Mouse (Mus musculus): ENCODE measurements at regions not wholly inside any gene's neighbourhood (a gene's known extent, or its start where the extent isn't known, plus 50 kb on each side); places are given as distances from the start of the nearest gene placed in this dataset.

- no peak for TF ChIP-seq POLR2AphosphoS2 (IDR thresholded peaks at IDR 0.05; ENCODE audit: insufficient read length, low read depth)
- TF ChIP-seq CEBPB (IDR thresholded peaks at IDR 0.05; ENCODE audit: insufficient read depth, poor library complexity, severe bottlenecking): no peak
- no peak for TF ChIP-seq E2F4 (IDR thresholded peaks at IDR 0.05; ENCODE audit: insufficient read depth)
Measured at GRCm38 (mm10) chr4:71351880-71352279, 405.9 kb downstream of the Gm11232 start.

Measured in myocyte (in vitro differentiated cells).